Mouse (Mus musculus) layer of hippocampus, postnatal 36 days (tissue): Measurements from ENCODE around the gene Gpi1. TPM values are rescaled to one million over a fixed set of nuclear protein-coding genes. Genes with fewer than 3 reads are reported as not detected.
A peak's percentile ranks its signal among the peaks of the same experiment; 100 is the strongest.
"Not testable (repeated sequence)": the region's sequence is repeated elsewhere in the genome, so short reads cannot be mapped to it uniquely, and the experiment has no call there.

Source experiments
- DNase-seq, 2 experiments: peaks; one replicate each; pipeline ENCODE4 v3.0.0; 2022
- total RNA-seq, 2 experiments: library from RNA; stranded (reverse); gene quantifications; 2 replicates each; pipeline ENCODE4 v1.2.3; 2021

The Gpi1 gene
- total RNA-seq, 2 experiments from 2014 or later = 784 to 785 TPM

- DNase-seq = no peak
Measured at GRCm38 (mm10) chr7:34183356-34183755, 46.8 kb downstream of the Gpi1 start.

- DNase-seq = not testable (repeated sequence)
Measured at GRCm38 (mm10) chr7:34176241-34176640, 53.9 kb downstream of the Gpi1 start.

- no peak for DNase-seq
Measured at GRCm38 (mm10) chr7:34172251-34172650, 57.9 kb downstream of the Gpi1 start.

DNA sequence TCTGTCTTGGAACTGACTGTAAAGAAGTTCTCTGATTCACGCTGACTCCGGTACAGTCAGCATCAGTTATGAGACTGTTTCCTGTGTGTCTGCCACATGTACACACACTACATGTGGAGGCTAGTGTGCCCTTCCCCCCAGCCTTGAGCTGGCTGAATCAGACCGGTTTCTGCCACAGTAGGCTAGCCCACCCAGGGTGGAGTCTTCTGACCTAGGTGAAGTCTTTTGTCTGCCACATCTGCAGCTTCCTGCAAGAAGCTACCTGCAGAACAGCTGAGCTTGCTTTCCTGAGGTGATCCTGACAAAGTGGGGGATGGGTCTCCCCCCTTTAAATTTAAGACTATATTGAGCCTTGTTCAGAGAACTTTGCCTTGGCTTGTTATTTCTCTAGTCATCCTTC, 60.7 kb downstream of the Gpi1 start, which contains the start of gene Uba2:
Uba2 (minus strand) TSS at position 146 of the 400 bp plus-strand sequence.
- DNase-seq = no peak

DNA sequence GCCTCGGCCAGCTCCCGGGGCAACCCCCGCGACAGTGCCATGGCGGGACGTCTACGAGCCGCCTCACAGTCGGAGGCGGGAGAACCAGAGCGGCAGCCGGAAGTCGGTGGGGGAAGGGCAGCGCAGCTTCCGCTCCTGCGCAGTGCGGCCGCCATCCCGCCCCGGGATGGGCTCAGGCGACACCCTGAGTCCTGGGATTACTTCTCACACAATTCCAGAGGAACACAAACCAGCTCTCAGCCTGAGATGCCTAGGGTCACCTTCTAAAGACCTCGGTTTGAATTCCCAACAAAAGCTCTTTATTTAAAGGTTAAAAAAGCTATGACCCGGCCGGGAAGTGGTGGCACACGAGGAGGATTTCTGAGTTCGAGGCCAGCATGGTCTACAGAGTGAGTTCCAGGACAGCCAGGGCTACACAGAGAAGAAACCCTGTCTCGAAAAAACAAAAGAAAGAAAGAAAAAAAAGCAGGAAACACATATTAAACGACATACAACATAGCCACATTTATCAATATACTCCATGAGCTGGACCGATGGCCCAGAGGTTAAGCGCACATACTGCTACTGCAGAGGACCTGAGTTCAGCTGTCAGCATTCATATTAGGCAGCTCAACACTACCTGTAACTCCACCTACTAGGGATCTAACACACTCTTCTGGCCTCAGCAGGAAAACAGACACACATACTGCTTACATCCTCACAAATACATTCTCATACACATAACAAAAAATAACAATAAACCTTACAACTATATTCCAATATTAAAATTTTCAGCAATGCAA, 61.5 kb downstream of the Gpi1 start:
- DNase-seq = peak; percentile 91 to 93

- peak in 1 of 2 experiments; percentile 41 for DNase-seq
Measured at GRCm38 (mm10) chr7:34167766-34168469, 62.2 kb downstream of the Gpi1 start.

- DNase-seq = no peak
Measured at GRCm38 (mm10) chr7:34166850-34167249, 63.3 kb downstream of the Gpi1 start.

DNA sequence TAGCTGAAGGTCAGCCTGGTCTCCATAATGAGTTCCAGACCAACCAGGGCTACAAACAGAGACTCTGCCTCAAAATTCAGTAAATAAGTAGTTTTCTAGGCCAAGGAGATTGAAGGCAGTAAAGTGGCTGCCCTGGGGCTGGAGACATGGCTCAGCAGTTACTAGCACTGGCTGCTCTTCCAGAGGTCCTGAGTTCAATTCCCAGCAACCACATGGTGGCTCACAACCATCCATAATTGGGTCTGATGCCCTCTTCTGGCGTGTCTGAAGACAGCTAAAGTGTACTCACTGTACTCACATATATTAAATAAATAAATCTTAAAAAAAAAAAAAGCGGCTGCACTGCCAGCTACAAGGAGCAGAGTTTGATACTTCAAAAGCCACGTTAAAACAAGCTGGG, 64.1 kb downstream of the Gpi1 start:
- no peak for DNase-seq

DNA sequence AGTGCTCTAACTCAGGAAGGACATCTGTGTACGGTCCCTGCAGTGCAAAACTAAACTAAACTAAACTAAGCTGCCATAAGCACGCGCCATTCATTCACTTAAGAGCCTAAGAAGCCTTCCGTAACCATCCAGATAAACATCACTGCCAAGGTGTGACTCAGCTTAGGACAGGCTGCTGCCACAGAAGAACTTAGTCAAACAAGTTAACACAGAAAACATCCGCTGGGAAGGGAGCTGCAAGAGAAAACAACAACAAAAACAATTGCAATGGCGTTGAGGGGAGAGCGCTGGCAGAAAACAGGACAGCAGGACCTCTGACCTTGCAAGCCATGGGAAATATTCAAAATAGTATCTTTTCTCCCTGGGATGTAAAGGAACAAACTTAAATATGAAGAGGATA, 65.5 kb downstream of the Gpi1 start:
- no peak for DNase-seq

DNA sequence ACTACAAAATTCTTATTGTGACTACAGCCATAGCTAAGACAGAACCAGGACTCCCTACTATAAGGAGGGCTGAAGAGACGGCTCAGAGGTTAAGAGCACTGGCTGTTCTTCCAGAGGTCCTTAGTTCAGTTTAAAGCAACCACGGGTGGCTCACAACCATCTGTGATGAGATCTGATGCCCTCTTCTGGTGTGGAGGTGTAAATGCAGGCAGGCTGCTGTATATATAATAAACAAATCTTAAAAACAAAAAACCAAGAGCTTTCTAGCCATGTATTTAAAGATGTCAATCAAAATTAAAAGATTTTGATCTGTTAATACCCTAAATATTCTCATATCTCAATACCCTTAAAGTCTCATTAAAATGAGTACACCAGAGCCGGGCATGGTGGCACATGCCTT, 71.0 kb downstream of the Gpi1 start:
- DNase-seq = no peak

DNA sequence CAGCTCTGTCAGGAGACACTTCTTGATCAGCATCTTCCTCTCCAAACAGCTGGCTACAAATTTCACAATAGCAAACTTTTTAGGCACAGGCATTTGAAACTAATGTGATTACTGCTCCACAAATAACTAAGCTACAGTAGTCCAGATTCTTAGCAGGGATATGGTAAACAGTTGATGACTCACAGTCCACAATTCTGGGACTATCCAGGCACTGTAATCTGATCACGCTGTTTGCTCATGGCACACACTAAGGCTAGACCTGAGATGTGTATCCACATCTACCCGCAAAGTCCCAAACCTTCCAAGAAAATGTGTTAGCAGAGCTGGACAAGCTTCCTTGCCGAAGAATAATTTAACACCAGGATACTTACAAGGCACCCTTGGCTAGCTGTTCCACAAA, 72.1 kb downstream of the Gpi1 start:
- DNase-seq = no peak

Other genes with a start within 250 kb of the Gpi1 start
- gene Scgb2b27, start 216.4 kb downstream of the Gpi1 start, total RNA-seq = not detected
- not detected for gene Scgb1b27, start 208.9 kb downstream of the Gpi1 start, total RNA-seq
- not detected for gene Scgb1b30, start 134.9 kb downstream of the Gpi1 start, total RNA-seq
- 10 to 100 TPM; 10.2 to 13.6 TPM for gene Wtip, start 97.1 kb downstream of the Gpi1 start, total RNA-seq
- gene Uba2, start 60.7 kb downstream of the Gpi1 start, total RNA-seq = 10 to 100 TPM; 88.9 to 90.0 TPM
- gene Pdcd2l, start 33.7 kb downstream of the Gpi1 start, total RNA-seq = 10 to 100 TPM; 21.1 to 25.1 TPM
- gene Gm6096, start 20.7 kb upstream of the Gpi1 start, total RNA-seq = not detected
- 10 to 100 TPM; 36.5 to 42.3 TPM for gene 4931406P16Rik, start 83.2 kb upstream of the Gpi1 start, total RNA-seq
- 10 to 100 TPM; 84.8 to 85.5 TPM for gene Lsm14a, start 163.0 kb upstream of the Gpi1 start, total RNA-seq